Mouse (Mus musculus): ENCODE data around the gene Atp2c1.

The Atp2c1 gene

DNA sequence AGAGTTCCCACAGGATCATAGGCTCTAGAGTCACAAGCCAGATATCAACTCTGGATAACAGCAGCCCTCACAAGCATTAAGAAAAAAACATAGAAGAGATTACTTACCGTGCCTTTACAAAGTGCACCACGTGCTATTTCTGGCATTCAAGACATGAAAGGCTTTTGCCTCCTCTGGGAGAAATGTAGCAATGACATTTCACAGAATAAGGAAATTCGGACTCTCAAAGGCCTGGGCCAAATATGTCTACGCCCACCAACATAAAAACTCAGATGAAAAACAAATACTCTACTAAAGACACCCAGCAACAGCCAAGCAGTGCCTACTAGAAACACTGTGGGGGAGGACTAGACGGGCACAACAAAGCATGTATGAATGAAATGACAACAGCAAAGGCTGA, 38.8 kb downstream of the Atp2c1 start:
- DNase-seq (ENCODE audit: low spot score), result no peak

DNA sequence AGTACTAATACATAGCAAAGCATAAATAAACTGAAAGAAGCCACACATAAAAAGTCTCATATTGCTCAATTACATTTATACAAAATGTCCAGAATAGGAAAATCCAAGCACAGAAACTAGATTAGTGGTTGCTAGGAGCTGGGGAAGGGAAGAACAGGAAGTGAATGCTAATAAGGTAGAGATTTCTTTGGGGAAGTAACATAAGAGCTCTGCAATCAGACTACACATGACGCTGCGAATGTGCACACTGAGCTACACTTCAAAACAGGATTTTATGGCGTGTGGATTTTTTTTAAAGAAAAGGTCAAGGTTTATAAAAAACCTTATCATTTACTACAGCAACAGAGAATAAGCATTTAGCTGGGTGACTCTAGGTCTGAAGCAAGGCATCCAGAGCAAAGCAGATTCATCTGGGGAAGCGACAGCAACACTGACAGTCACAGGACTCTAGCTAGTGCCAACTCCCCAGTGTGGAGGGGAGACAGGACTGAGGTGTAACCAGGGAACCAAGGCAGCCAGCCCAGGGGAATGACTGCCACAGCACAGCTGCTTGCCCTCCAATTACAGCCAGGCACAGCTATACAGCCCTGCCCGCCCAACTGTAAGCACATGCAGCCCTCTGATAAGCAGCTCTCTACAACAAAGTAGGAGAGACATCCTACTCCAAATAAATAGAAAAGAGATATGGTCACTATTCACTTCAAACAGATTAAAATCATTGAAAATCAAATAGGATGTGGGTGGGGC, 42.6 kb downstream of the Atp2c1 start:
- DNase-seq (ENCODE audit: low spot score), result no peak

DNA sequence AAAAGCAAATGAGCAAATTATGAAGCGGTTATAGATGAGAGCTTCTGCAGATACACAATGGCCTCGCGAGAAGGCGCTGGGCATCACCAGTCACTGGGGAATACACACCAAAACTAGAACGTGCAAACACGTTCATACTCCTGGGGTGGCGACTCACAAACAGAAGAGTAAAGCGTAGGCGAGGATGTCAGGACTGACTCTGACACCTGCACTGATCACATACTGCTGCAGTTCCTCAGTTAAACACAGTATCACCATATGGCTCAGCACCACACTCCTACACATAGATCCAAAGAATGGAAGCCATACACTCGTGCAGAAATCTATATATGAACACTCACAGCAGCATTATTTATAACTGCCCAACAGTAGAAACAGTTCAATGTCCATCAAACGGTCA, 43.2 kb downstream of the Atp2c1 start:
- no peak for DNase-seq (ENCODE audit: low spot score)

DNA sequence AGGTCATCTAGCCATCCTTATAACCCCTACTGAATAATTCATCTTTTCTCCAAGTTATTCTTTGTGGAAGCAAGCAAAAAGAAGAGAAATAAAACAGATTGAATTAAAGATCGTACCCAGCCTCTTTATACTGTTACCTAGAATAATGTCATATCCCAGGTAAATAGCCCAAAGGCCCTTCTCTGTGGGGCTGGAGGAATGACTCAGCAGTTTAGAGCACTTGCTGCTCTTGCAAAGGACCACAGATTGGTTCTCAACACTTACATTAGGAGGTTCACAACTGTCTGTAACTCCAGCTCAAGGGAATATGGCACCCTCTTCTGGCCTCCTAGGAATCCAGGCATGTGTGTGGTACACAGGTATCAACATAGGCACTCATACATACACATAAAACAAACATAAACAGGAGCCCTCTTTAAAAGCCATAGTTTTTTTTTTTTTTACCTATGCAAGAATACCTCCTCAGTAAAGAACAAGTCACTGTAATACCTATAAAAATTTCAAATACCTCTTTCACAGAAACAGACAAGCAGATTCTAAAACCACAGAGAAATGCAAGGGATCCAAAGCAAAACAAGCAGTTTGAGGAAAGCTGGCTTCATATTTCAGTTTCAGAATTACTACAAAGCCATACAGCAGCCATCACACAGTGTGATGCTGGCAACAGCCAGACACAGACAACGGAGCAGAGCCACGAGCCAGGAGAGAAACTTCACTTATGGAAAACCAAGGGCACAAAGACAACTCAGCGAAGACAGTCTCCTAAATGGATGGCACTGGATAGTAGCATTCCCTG, 44.2 kb downstream of the Atp2c1 start:
- DNase-seq (ENCODE audit: low spot score), result no peak

DNA sequence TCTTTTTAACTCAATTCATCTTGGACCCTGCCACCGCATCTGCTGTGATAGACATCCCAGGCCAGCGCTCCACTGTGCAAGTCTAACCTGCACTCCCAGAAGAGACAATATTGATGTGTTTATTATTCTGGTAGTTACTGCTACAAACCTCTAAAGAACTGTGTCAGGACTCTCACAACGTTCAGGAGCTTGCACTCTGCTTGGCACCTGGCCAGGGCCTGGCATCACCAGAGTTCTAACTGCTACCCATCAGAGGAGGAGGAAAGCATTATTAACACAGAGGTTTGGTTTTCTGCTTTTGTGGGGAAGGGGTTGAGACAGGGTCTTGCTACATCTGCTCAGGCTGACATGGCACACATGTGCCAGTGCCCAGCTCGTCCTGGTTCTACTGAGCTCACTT, 45.0 kb downstream of the Atp2c1 start:
- DNase-seq (ENCODE audit: low spot score), result no peak

DNA sequence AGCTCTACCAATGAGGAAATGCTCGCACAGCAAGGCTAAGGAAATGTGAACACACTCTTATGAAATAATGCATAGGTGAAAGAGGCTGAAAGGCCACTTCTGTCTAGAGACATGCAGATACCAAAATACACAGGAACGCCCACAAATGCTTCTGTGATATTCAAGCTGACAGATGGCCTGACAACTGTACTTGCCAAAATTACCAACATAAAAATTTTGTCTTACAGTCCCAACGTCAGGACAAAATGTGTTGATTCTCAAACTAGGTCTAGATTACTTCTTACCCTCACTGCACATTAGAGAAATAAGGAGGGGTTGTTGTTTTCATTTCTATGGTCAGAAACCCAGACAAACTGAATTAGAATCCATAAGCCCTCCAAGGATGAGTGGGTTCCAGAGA, 51.0 kb downstream of the Atp2c1 start:
- no peak for DNase-seq (ENCODE audit: low spot score)

DNA sequence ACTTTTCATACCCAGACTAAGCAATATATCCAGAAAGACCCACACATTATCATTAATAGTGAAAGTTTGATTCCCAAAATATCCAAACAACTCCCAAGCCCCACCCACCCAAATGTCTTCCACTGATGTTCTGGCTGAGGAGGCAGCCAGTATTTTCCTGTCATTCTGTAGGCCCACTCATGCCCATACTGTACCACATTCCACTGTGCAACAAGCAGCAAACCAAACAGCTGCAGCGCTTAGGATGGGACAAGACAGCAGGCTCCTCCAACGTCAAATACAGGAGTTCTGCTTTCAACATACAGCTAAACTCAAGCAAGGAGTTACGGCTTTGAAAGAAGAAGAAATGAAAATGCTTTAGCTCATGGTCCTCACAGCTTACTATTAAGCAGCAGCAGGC, 52.2 kb downstream of the Atp2c1 start:
- no peak for DNase-seq (ENCODE audit: low spot score)

DNA sequence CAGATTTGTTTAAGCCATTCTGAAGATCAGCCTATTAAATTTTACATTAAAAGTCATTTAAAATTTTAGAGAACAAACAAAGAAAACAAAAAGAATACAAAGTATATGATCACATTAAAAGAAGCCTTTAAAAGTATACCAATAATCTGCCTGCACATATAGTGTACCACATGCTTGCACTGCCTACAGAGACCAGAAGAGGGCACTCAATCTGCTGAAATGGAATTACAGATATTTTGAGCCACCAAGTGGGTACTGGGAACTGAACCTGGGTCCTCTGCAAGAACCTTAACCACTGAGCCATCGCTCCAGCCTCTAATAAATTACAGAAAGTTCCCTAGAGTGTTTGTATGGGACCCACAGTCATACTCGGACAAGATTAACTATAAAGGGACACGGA, 59.3 kb downstream of the Atp2c1 start:
- DNase-seq (ENCODE audit: low spot score), result no peak

DNA sequence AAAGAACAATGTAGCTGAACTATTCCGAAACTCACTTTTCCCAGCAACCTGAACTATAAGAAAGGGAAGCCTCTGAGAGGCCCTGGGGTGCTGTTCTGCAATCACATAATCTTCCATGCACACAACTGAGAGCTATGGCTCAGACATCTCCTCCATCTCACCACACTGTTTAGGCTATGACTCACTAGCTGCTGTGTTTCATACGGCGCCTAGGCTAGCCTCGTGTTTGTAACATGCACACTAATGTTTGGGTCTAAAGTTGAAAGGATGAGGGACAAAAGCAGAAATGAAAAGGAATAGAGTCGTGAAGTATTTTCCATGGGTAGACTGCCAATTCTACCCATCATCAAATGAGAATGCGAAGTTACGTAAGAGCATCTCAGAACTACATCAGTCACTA, 65.6 kb downstream of the Atp2c1 start:
- DNase-seq (ENCODE audit: low spot score), result no peak

DNA sequence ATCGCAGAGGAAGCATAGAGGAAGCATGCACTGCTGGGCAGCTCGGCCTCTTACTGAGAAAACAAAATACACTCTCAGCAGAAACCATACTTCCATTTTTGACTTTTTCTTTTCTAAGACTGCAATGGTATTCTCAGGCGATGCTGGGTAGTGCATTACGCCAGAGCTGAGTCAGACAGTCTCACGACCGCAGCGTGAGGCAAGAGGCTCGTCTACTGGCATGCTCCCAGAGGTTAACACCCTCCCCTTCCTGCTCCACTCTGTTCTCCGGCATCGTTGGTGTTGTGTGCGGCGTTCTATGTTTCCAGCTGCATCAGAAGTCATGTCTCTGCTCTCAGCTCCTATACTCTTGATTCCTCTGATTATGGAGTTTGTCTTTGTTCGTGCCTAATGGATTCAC, 68.1 kb downstream of the Atp2c1 start:
- no peak for DNase-seq (ENCODE audit: low spot score)

DNA sequence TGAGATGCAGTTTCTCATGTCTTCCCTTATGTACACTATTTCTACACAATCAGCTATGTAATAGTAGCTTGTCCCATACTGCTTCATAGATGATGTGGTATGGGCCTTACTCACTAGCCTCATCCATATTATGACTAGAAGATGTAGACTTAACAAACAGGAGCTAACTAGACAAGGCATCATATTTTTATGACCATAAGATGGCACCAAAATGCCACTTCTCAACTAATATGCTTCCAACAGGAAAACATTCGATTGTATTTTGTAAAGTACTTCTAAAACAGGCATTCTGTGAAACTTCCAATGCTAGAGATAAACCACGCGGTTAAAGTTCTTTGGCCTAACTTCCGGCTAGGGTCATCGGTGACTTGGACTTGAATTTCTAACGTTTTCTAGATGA, 118.6 kb downstream of the Atp2c1 start:
- DNase-seq (ENCODE audit: low spot score), result no peak

DNA sequence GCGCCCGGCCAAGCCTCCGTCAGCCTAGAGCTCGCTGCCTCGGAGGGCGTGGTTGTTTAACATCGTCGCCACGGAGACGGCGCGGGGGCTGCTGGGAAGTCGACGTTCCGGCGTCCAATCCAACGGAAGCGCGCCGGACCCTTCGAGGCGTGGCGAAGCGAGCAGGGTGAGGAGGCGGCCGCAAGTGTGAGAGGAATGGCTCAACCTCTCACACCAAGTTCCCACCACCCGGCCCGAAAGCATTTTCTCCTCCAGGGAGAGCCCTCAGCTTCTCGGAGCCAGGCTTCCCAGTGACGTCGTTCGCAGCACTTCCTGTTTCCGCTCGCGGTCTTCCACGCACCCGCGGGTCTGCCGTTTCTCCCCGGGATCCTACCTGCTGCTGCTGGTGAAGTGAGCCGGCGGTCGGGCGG, 131.9 kb downstream of the Atp2c1 start, which contains the start of the genes Aste1 and Nek11:
Gene Aste1, plus strand, starts transcription at position 175 of the 410 bp plus-strand sequence.
Gene Nek11, minus strand, starts transcription at position 307 of the 410 bp plus-strand sequence.
- DNase-seq (ENCODE audit: low spot score), result peak; percentile 92

DNA sequence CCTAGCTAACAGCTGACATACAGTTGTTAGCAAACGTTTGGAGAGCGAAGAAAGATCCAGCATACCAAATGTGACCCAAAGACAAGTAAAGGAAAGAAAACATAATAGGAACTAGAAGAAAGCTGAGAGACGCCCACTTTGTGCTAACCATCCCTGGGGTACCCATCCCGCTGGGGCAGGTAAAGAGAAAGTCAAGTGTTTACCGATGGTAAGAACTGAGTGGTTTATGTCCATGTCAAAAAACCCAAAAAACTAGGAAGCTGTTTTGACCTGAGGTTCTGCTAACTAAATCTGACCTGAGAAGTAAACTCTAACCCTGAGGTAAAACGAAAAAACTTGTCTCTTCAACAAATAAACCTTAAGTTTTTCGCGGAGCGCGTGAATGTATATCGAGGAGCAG, 132.4 kb downstream of the Atp2c1 start:
- no peak for DNase-seq (ENCODE audit: low spot score)

DNA sequence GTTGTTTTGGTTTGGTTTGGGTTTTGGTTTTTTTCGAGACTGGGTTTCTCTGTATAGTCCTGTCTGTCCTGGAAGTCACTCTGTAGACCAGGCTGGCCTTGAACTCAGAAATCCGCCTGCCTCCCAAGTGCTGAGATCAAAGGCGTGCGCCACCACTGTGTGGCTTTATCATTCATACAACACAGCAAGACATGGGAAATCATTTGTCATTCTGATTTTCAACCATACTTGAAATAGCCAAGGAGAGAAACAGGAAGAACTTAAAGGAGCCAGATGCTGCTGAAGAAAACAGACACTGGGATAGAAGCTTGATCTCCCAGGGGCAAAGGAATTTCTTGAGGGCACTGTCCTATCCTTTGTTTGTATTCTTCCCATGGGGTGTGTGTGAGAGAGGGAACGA, 136.5 kb downstream of the Atp2c1 start:
- DNase-seq (ENCODE audit: low spot score), result no peak

DNA sequence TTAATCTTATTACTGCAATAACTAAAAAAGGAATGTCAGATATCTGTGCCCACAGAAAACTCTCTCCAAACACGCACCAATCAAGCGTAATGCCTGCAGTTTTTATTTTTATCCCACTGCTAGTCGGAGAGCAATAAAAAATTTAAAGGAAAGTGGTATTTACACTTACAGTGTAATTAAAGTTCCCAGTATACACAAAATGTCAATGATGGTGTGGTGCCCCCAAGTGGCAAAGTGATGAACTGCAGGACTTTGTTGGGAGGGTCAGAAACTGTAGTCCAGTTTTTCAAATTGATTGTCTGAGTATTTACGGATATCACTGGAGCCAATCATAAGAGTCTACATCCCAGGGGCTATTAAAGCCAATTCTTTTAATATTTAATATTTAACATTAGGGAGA, 137.8 kb downstream of the Atp2c1 start:
- DNase-seq (ENCODE audit: low spot score), result peak; percentile 46

DNA sequence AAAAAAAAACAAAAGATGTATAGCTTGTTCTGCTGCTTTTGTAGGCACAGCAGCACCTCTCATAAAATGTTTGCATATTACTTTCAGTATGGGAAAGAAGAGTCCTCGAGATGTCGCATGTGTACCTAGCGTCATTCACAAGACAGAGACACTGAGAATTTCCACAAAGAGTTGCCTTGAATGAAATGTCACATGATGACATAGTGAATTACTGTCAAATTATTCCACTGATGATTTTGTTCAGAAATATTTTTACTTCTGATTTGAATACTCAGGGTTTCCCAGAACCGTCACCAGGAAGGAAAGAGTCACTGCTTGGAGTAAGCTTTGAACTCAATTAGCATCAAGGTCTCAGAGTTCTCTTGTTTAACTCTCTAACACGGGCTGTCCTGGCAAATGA, 139.7 kb downstream of the Atp2c1 start:
- DNase-seq (ENCODE audit: low spot score), result no peak

DNA sequence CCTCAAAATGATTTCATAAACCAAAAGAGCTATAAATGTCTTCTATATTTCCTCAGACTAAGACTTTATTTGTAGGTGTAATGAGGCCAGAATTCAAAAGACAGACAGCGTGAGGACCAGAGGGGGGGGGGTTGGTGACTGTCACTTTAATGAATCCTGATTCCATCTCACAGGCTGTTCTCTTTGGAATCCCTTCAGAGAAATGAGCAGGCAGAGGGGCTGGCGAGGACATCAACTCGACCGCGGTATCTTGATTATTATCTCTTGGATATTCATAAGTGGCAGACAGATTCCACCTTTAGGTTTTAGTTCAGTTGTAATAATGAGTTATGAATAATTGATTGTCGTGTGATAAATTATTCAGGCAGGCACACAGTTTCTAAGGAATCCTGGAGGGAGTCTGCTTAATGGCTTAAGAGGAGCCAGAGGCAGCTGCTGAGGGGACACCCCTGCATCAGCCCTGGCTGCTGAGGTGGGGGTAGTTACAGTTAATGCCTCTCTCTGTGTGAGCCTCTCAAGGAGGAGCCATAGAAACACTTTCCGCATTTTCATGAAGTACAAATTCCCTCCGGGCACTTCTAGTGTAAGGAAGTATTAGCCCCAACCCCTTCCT, 147.5 kb downstream of the Atp2c1 start:
- DNase-seq (ENCODE audit: low spot score), result no peak

DNA sequence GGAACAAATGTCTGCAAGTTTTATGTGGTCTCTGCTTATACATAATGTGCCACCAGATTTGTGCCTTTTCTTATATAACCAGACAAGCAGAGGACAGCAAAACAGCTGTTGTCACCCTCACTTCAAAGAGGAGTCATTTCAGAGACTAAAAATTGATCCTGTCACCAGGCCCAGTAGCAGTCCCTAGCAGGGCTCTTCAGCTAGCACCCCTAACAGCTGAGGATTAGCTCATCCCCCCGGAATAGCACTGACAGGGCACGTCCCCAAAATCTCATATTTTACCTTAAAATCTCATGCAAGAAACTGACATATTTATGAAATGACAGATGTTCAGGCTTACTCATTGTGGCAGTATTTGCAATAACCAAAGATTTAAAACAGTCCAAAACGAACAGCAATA, 149.5 kb downstream of the Atp2c1 start:
- no peak for DNase-seq (ENCODE audit: low spot score)

DNA sequence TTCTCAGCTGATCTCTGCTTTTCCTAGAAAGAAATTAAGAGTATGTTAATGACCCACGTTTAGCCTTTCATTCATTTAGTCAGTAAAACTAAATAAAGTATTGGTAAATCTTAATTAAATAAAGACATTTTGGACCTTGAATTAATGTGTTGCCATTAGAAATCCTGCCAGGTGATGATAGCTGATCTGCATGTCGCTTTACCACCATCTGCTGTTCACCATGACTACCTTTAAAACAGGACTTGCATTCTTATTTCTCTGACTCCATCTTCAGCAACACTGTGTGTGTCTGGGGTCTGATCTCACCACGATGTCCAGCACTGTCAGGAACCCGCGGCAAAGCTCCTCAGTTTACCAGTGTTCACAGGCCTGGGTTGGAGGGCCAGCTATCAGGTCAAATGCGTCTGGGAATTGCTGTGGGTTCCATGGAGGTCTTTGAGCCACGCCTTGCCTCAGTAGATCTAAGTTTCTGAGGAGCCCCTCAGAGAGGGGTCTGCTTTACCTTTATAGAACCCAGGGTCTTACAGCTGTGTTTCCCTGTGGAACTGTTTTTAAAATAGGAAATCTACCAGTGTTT, 150.1 kb downstream of the Atp2c1 start:
- DNase-seq (ENCODE audit: low spot score), result no peak

DNA sequence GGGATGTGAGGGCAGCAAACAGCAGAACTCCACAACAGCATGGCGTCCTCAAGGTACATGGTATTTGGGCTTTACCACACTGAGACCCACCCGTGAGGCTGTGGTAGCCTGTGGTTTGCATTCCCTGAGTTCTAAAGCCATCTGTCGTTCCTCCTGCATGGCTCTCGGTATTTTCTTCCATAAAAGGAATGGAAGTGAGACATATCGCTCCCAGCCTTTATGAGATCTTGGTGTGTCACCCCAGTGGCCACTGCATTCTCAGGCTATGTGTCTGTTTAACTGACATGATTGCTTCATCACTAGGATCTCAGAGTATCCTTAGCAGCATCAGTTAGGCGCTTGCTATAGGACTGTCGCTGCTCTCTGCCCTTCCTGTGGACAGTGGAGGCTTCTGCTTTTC, 150.7 kb downstream of the Atp2c1 start:
- DNase-seq (ENCODE audit: low spot score), result no peak

DNA sequence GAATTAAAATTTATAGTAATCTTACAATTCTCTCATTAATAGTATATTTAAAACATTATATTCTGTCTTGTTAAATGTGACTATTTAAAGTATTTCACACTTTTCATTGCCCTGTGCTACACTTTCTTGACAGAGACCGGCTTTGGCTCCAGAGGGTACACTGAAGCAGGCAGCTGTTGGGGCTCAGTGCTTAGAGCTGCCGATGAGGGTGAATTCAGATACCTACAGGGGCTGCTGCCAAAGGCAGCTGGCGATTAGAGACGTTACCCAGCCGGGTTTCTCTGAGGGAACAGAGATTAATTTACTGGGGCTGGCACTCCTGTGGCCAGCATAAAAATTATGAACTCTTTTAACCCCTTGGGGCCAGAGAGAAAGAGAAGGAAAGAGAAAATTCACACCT, 152.8 kb downstream of the Atp2c1 start:
- no peak for DNase-seq (ENCODE audit: low spot score)

DNA sequence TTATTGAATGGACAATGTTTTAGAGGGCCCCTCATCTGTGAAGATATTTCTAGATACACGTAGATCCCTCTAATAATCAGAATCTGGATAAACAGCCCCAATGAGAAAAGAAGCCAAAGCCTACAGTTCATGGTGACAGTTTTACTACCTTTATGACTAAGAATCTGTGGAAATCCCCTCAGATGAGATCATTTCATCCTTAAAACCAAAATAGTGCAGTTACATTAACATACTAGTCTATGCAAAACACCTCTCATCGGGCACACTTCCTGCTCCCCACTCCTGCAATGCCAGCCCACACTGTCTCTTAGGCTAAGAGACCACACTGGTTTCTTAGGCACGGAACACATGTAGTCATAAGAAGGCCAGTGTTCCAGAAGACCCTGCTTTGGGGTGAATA, 158.5 kb downstream of the Atp2c1 start:
- no peak for DNase-seq (ENCODE audit: low spot score)

DNA sequence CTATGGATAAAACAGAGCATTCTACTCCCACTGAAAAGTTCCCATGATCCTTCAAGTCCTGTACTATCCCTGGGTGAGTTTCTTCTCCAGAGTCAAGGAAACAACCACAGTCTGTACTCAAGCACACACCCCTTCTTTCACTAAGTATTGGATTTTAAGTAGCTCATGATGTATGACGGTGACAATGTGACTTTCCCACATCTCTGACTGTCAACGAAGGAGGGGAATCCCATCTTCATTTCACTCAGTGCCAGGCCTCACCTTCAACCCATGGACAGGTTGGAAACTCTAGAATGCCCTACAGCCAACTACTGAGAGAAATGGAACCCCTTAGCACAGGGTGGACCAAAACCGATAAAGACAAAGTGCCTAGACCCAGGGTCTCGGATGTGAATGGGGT, 160.9 kb downstream of the Atp2c1 start:
- DNase-seq (ENCODE audit: low spot score), result no peak
